Mouse (Mus musculus) bone marrow macrophage, adult 2 months (primary cell): Measurements from ENCODE around the gene Epdr1.

Experiments used
- CTCF ChIP-seq: IDR thresholded peaks from 2 replicates; pipeline ENCODE4 v1.5.1; 2012; ENCODE audit warnings: low read depth, mild to moderate bottlenecking, low read length, moderate library complexity
- POLR2A ChIP-seq: IDR thresholded peaks from 2 replicates; pipeline ENCODE4 v1.6.1; 2012; ENCODE audit warnings: mild to moderate bottlenecking, low read depth, low read length, borderline replicate concordance

DNA sequence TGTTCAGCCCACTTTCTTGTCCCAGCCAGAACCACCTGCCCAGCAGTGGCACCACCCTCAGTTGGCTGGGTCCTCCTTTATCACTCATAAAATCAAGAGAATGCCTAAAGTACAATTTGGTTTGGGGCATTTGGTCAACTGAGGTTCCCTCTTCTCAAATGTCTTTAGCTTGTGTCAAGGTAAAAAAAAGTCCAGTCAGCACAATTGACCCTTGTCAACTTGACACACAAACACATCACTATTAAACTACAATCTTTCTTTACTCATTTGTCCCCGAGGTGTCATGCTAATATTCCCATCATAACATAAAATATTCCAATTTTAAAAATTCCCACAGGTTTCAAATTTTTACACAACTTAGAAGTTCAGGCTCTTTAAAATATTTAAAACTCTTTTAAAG lies 5.4 kb downstream of the Epdr1 start:
- TF ChIP-seq CTCF (no peak), POLR2A (no peak)
